ENCODE assay signal across 9 mouse cellular contexts in the genomic region with DNA sequence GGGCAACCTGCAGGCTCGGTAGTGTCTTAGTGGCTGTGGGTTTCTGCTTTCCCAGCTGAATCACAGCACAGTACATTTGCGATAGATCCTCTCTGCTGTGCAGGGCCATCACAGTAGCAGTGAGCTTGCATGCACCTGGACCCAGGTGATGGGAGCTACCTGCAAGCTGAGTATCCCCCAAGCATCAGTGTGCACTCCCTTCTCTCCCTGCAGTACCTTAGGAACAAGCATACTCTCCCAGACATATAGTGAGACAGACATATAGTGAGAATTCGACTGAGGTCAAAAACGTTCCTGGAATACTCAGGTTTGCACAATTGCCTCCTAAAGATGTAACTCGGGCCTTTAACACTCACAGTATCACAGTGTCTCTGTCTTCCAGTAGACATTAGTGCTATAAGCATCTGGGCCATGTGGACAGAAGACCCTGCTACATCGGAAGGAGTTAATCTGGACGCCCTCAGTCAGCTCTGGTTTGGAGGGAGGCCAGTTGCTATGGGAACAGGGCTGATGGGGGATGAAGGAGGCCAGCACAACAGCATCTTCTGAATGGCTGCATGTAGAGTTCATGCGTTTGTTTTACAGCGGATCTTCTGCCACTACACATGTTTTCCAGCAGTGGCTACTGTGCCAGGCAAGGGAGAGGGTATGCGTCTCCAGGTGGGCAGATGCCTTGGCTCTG. TPM values are rescaled to one million over a fixed set of nuclear protein-coding genes. Genes with fewer than 3 reads are reported as not detected.
DNase-seq lines count a peak whose midpoint lies in the region; ATAC-seq and TF ChIP-seq lines count a peak whose summit lies in the region.
"Had no signal": no experiment of that assay in that cellular context is flagged by ENCODE, and none has a peak within 500 bp of the region (broad histone marks: within the 10 kb centered on the region; RNA-seq: fewer than 3 reads in every experiment).

No protein-coding gene starts in this region.

- peak overlapping the region; percentile 54 for H3K27ac ChIP-seq in forebrain, postnatal 0 days (ENCODE audit: low read depth, low read length)
- H3K27ac ChIP-seq in midbrain, embryonic 10.5 days (replicated peaks) = peak overlapping the region; percentile 59; the same call in 1 of the 2 replicates
- H3K27ac ChIP-seq in gastrocnemius, adult 2 months = no peak overlapping the region

- ATAC-seq in frontal cortex, adult (ENCODE audit: low TSS enrichment) = peak; percentile 71
- peak; percentile 94 for ATAC-seq in forebrain, postnatal 0 days

- no peak overlapping the region for H3K4me2 ChIP-seq in forebrain, postnatal 0 days (ENCODE audit: low read depth)

- DNase-seq in frontal cortex, postnatal 25 days (ENCODE audit: low spot score in 2 of 2) = no peak
- peak; percentile 22 for DNase-seq in MN1 (ENCODE audit: low spot score)
- DNase-seq in forebrain, postnatal 0 days = peak; percentile 78
- DNase-seq in midbrain, embryonic 10.5 days (ENCODE audit: low spot score) = peak; percentile 31
- no peak for DNase-seq in thymus, postnatal 4 days
- DNase-seq in ovary, adult 18-20 months (ENCODE audit: low spot score) = no peak
- DNase-seq in gastrocnemius, adult 2 months = no peak
- DNase-seq: cerebellum, adult 11 months had no signal

- H3K4me1 ChIP-seq in forebrain, postnatal 0 days (ENCODE audit: insufficient read depth) = peaks cover 13% of the 10 kb centered on the region; the same call in 1 of the 2 replicates
- H3K4me1 ChIP-seq in midbrain, embryonic 10.5 days = peaks cover 23% of the 10 kb centered on the region

- H3K9ac ChIP-seq in forebrain, postnatal 0 days = no peak overlapping the region

- no peaks in the 10 kb centered on the region for H3K36me3 ChIP-seq in forebrain, postnatal 0 days (ENCODE audit: insufficient read depth)
- H3K36me3 ChIP-seq in midbrain, embryonic 10.5 days = no peaks in the 10 kb centered on the region

- H3K9me3 ChIP-seq in forebrain, postnatal 0 days (ENCODE audit: low read length) = no peaks in the 10 kb centered on the region
- H3K9me3 ChIP-seq in midbrain, embryonic 10.5 days (replicated peaks) = no peaks in the 10 kb centered on the region

- no peaks in the 10 kb centered on the region for H3K27me3 ChIP-seq in forebrain, postnatal 0 days (ENCODE audit: insufficient read depth, low read length)
- H3K27me3 ChIP-seq in midbrain, embryonic 10.5 days (ENCODE audit: low read depth, poor library complexity, severe bottlenecking) = no peaks in the 10 kb centered on the region

- TF ChIP-seq CTCF in forebrain, postnatal 0 days (IDR thresholded peaks at IDR 0.05; ENCODE audit: low read depth) = no peak
- TF ChIP-seq CTCF in gastrocnemius, adult 2 months (IDR thresholded peaks at IDR 0.05) = no peak

- H3K4me3 ChIP-seq in forebrain, postnatal 0 days (ENCODE audit: low read depth, low read length) = no peak overlapping the region
- no peak overlapping the region for H3K4me3 ChIP-seq in midbrain, embryonic 10.5 days
- H3K4me3 ChIP-seq in gastrocnemius, adult 2 months = no peak overlapping the region

- intact Hi-C loops in gastrocnemius, adult 2 months (cut with DNase I) = no loop called here

- WGBS in forebrain, postnatal 0 days = 39% methylated on average over 10 of the region's 10 CpGs
- 72% methylated on average over 10 of the region's 10 CpGs for WGBS in midbrain, embryonic 10.5 days

RNA-seq across cellular contexts. Expression of gene Irf2bpl, which starts 34.5 kb away (rescaled TPM):
- total RNA-seq in forebrain, postnatal 0 days (2014; rRNA removed) = 134 and 161 TPM in 2 replicates
- polyA plus RNA-seq in forebrain, postnatal 0 days (2015; fragmentation: Nextera tagmentation; extraction: Ambion mirVana) = 86.3 and 95.7 TPM in 2 replicates
- polyA plus RNA-seq in midbrain, embryonic 10.5 days (2016; fragmentation: Nextera tagmentation; extraction: Ambion mirVana) = 28.6 and 39.6 TPM in 2 replicates
- 10 to 100 TPM; 21.5 to 28.2 TPM for total RNA-seq in gastrocnemius, adult 2 months (2021)

Comparison
In these comparisons a context has a peak if more than half of its experiments do, and no peak if none do; other contexts are left out.
1. DNase-seq: peak in MN1 (single experiment), forebrain, postnatal 0 days (single experiment) and midbrain, embryonic 10.5 days (single experiment); none in frontal cortex, postnatal 25 days (0 of 2), thymus, postnatal 4 days (single experiment), ovary, adult 18-20 months (single experiment) and gastrocnemius, adult 2 months (single experiment).